Mouse (Mus musculus) left cerebral cortex, adult 9 months (tissue): ENCODE measurements around the gene Atp5s.

ENCODE experiments used
- DNase-seq, 2 experiments: peaks; one replicate each; pipeline ENCODE4 v3.0.0; 2022; ENCODE audit warnings: low spot score in 2 of 2

Atp5s gene

GRCm38 (mm10) chr12:69724711-69725460 is at the start of gene Atp5s, which contains the start of gene L2hgdh:
Atp5s (plus strand) TSS chr12:69724950.
L2hgdh (minus strand) TSS chr12:69724873.
- DNase-seq, result peak; percentile 84 to 95

- no peak for DNase-seq
These were observed 48.6 kb upstream of the Atp5s start for GRCm38 (mm10) chr12:69676157-69676556.

DNA sequence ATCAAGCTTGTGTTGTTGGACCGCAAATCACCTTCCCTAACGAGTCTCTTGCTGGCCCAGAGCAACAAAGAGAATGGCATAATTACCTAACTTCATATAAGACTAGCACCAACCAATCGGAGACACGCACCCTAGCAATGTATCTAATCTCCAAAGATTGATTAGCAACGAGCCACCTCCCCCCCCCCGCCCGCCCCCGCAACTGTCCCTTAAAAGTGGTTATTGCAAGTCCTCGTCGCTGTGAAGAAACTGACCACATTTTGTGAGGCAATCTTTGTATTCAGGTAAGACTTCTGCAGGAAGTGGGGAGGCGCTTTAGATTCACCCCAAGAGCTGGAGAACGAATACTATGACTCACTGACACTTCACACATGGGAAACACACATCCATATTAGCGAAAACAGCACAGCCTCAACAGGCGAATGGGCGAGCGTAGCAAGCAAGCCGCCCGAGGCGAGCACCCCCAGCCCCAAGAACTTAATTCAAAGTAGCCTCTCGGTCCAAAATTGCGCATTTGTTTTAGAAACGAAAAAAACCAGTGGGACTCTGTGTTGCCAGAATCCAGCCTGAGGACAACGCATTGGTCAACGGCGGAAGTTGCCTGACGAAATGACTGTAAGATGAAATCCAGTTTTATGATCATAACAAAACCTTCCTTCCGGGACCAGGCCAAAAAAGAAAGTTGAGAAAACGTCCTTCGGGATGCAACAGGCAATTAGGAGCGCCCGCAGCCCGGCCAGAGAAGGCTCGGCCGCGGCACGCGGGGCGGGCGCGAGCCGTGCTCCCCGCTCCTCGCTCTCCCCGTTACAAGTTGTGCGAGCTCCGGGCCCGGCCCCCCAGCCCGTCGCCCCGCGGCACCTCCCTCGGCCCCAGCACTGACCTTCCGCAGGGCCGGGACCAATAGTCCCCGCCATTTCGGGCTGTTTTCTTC is 43.9 kb upstream of the Atp5s start:
- DNase-seq, result peak in 1 of 2 experiments; percentile 30

GRCm38 (mm10) chr12:69681566-69682061 is 43.1 kb upstream of the Atp5s start, which contains the start of gene Sos2:
Sos2 (minus strand) TSS chr12:69681852.
- DNase-seq, result peak in 1 of 2 experiments; percentile 24

- DNase-seq, result peak in 1 of 2 experiments; percentile 71
These were observed 42.5 kb upstream of the Atp5s start for GRCm38 (mm10) chr12:69682065-69682787.

GRCm38 (mm10) chr12:69682788-69683419 is 41.8 kb upstream of the Atp5s start:
- no peak for DNase-seq

DNA sequence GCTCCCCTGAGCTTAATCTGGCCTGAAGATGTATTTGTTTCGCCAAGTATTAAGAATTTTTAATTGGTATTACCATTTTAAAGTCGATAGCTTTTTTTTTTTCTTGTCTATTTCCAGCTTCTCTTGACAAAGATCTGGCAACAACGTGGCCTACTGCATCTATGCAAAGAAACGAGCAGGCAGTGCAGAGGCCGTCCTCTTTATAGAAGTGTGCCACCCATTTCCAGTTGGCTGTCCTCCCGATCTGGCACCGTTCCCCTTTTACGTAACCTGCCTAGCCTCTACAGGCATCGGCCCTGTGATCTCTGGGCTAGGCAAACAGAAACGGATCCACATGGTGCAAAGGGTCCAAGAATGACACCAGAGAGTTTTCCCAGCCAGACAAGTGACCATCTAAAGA is 41.2 kb upstream of the Atp5s start:
- peak in 1 of 2 experiments; percentile 68 for DNase-seq

GRCm38 (mm10) chr12:69688368-69688767 is 36.4 kb upstream of the Atp5s start:
- DNase-seq, result no peak

DNA sequence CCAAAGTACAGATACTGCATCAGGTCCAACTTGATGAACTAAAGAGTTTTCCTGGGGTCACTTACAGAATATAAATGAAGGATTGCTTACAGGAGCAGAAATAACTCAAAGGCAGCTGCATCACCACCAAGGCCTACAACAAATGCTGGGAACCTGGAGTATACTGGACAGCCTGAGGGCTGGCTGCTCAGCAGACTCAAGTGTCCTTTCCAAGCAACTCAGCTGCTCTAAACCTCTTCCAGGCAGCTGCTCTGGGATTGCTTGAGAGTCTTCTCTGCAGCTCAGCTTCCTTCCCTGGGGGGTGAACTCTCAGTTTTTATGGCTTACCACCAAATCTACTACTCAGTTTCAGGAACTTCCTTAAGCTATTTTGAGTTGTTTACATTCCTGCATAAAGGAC is 35.7 kb upstream of the Atp5s start:
- DNase-seq, result no peak

DNA sequence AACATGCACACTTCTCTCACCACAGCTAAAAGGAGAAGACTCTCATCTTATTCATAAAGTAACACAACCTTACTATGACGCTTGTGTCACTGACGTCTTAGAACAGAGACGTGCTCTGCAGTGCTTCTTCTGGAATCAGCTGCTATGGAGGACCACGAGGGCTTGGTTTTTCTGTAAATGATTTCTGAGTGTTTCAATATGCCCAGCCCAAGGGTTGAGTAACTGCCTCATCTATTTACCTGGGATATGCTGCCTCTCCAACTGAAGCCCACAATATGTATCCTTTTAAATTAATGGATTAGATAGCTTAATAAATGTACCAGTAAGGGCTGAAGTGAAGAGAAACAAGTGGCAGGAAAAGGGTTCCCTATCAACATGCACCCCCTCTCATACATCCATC is 34.0 kb upstream of the Atp5s start:
- no peak for DNase-seq

- no peak for DNase-seq
These were observed 31.3 kb upstream of the Atp5s start for GRCm38 (mm10) chr12:69693471-69693870.

DNA sequence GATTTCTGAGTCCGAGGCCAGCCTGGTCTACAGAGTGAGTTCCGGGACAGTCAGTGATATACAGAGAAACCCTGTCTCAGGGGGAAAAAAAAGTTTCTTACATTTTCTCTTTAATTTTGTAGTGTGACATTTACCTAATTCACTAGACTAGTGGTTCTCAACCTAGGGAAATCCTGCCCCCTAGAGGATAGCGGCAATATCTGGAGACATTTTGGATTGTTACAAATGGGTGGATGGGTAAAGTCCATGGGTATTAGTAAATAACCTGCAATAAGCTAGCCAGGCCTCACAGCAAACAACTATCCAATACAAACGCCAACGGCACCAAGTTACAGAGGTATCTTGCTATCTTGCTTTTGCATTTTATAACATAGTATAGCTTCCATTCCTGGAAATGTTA is 28.0 kb upstream of the Atp5s start:
- DNase-seq, result peak in 1 of 2 experiments; percentile 46

- no peak for DNase-seq
These were observed 26.4 kb upstream of the Atp5s start for GRCm38 (mm10) chr12:69698352-69698751.

DNA sequence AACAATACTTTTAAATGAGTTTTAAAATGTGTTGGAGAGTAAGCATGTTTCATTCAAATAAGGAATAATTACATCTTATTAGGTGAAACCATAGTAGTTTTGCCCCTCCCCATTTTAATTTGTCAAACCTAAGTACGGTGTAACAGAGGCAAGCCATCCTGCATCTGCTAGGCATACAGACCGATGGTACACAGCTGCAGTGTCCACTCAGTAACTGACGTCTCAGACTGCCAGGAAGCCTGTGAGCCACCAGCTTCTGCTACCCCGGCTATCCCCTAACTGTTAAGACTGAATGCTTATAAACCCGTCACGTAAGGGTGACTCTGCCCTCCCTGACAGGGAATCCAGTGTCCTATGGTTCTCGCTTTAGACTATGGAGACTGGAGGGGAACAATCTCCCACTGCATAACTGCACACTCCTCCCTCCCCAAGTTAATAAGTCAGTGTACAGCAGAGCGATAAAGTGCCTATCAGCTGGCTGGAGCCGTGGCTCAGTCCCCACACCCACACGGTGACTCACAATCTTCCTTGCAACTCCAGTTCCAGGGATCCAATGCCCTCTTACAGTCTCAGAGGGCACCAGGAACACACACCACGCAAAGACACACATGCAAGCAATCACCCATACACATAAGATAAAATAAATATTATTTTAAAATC is 19.8 kb upstream of the Atp5s start:
- DNase-seq, result no peak

GRCm38 (mm10) chr12:69713628-69714027 is 11.1 kb upstream of the Atp5s start:
- DNase-seq, result no peak

- DNase-seq, result no peak
These were observed 1.9 kb upstream of the Atp5s start for GRCm38 (mm10) chr12:69722857-69723256.

DNA sequence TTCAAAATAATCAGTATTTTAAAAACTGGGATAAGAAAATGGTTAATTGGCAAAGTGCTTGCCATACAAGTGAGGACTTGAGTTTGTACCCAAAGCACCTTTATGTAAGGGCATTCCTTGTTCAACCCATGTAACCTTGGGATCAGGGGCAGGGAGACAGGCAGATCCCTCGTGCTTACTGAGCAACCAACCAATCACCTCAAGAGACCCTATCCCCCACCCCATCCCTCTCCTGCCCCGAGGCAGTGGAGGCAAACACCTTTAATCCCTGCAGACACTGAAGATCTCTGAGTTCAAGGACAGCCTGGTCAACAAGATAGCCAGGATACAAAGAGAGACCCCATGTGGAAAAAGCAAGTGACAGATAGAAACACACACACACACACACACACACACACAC is 1.4 kb upstream of the Atp5s start:
- DNase-seq, result no peak

DNA sequence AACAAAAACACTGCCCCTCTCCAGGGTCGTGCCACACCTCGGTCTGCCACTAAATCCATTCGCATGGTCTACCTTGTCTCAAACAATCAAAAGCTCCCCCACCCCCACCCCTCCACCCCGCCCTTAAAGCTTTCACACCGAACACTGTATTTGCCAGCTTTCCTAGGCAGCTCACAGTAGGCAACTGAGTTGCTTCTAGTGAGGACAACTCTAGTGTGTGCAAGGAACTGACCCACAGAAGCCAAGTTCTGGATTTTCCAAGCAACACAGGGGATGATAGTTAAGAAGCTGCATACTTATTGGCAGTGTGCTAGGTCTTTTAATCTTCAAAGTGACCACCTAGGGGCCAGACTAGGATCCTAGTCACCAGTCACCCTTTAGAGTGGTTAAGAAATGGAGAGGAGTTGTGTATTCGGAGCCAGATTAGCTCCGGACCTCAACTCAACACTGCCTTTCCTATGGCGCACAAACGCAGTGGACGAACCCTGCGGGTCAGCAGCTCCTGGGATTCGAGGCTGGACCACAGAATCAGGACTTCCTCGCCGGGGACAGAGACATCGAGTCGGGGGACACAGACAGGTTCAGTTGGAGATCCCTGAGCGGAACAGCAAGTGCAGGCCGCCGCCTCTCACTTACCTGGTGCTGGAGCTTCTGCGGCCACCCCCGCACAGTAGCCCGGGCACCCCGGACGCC is 586 bp upstream of the Atp5s start:
- no peak for DNase-seq

DNA sequence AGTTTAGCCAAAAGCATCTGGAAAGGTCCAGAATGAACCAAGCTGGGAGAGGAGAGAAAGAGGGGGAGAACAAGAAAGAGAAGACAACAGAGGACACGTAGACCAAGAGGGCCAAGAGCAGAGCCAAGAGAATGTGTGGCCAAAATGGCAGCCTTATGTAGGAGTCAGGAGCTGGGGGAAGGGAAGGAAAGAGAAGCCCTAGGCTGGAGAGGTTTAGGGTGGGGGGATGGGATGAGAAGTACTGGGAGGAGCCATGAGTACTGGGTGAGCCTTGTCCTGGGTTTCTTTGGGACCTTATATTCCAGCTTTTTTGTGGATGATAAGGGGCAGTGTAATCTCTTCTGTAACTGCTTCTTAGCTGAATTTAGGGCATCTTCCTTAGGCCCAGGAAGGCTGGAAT is 4.5 kb downstream of the Atp5s start:
- no peak for DNase-seq

- no peak for DNase-seq
These were observed 5.6 kb downstream of the Atp5s start for GRCm38 (mm10) chr12:69730306-69730705.
